Mouse (Mus musculus) kidney, embryonic 14.5 days (tissue): ENCODE measurements at regions not wholly inside any gene's neighbourhood (a gene's known extent, or its start where the extent isn't known, plus 50 kb on each side); places are given as distances from the start of the nearest gene placed in this dataset.

Experiments used
- ATAC-seq: fragments of 200-750 bp; cut with Nextera tagmentation; 2 replicates; pipeline ENCODE4 v1.8.0; 2017; ENCODE audit warnings: moderate number of reproducible peaks, mild to moderate bottlenecking, moderate TSS enrichment, moderate library complexity; ENCODE audit not compliant: low FRiP score, low TSS enrichment
- H3K27ac ChIP-seq: fragments of 300-500 bp; sonication (generic); 2 replicates; pipeline ENCODE4 v1.5.1; 2014; ENCODE audit warnings: low read depth, mild to moderate bottlenecking, low read length, moderate library complexity, mixed read lengths
- H3K27me3 ChIP-seq: fragments of 300-500 bp; sonication (generic); 2 replicates; pipeline ENCODE4 v1.6.1; 2014; ENCODE audit warnings: mild to moderate bottlenecking, low read length; ENCODE audit not compliant: control insufficient read depth, insufficient read depth
- H3K36me3 ChIP-seq: fragments of 300-500 bp; sonication (generic); 2 replicates; pipeline ENCODE4 v1.6.1; 2014; ENCODE audit warnings: low read length, mixed read lengths; ENCODE audit not compliant: control insufficient read depth, insufficient read depth
- H3K4me1 ChIP-seq: fragments of 300-500 bp; sonication (generic); 2 replicates; pipeline ENCODE4 v1.6.1; 2014; ENCODE audit warnings: low read length, mixed read lengths; ENCODE audit not compliant: control insufficient read depth, insufficient read depth
- H3K4me2 ChIP-seq: fragments of 300-500 bp; sonication (generic); replicated peaks from 2 replicates; pipeline ENCODE4 v1.6.1; 2014; ENCODE audit warnings: low read depth, mild to moderate bottlenecking, low read length
- H3K4me3 ChIP-seq: fragments of 300-500 bp; sonication (generic); 2 replicates; pipeline ENCODE4 v1.5.1; 2014; ENCODE audit warnings: mild to moderate bottlenecking, low read length
- H3K9ac ChIP-seq: fragments of 300-500 bp; sonication (generic); 2 replicates; pipeline ENCODE4 v1.6.1; 2014; ENCODE audit warnings: low read depth, mild to moderate bottlenecking, low read length, moderate library complexity
- H3K9me3 ChIP-seq: fragments of 300-500 bp; sonication (generic); 2 replicates; pipeline ENCODE4 v1.6.1; 2016; ENCODE audit warnings: low read length; ENCODE audit not compliant: control insufficient read depth
- WGBS: fragments of 180-500 bp; shearing (Covaris S2); extraction: QIAGEN DNeasy Blood & Tissue Kit; methylation state at CpG from one replicate; pipeline ENCODE4 v1.1.7; 2014; 5-methylcytosine and 5-hydroxymethylcytosine counted together

GRCm38 (mm10) chr5:99165807-99166360 is 128.7 kb upstream of the Prkg2 start:
- Histone ChIP-seq H3K27me3 (no peaks in the 10 kb centered on the region), H3K27ac (no peak overlapping the region), H3K4me2 (no peak overlapping the region), H3K4me1 (no peaks in the 10 kb centered on the region; the same call in 1 of the 2 replicates), H3K4me3 (no peak overlapping the region), H3K9ac (no peak overlapping the region), H3K9me3 (no peaks in the 10 kb centered on the region), H3K36me3 (no peaks in the 10 kb centered on the region)
- ATAC-seq: no peak
- WGBS: 41% methylated on average over 3 of the region's 3 CpGs

GRCm38 (mm10) chr5:99157973-99158372 is 120.8 kb upstream of the Prkg2 start:
- no peak for ATAC-seq
- WGBS: 6% methylated on average over 1 of the region's 1 CpGs
- H3K4me2 ChIP-seq: no peak overlapping the region

GRCm38 (mm10) chr5:99153269-99153850 is 116.2 kb upstream of the Prkg2 start:
- WGBS: 69% methylated on average over 2 of the region's 2 CpGs
- Histone ChIP-seq H3K9ac (no peak overlapping the region), H3K9me3 (no peaks in the 10 kb centered on the region), H3K27ac (no peak overlapping the region), H3K4me1 (no peaks in the 10 kb centered on the region), H3K27me3 (no peaks in the 10 kb centered on the region), H3K4me2 (no peak overlapping the region), H3K4me3 (no peak overlapping the region), H3K36me3 (no peaks in the 10 kb centered on the region)
- no peak for ATAC-seq

More at GRCm38 (mm10) chr5:99157973-99158372, 120.8 kb upstream of the Prkg2 start:
- no peak overlapping the region for H3K9ac ChIP-seq
- no peaks in the 10 kb centered on the region for H3K27me3 ChIP-seq
- no peak overlapping the region for H3K4me3 ChIP-seq
- no peak overlapping the region for H3K27ac ChIP-seq
- H3K4me1 ChIP-seq: no peaks in the 10 kb centered on the region
- H3K9me3 ChIP-seq: no peaks in the 10 kb centered on the region
- H3K36me3 ChIP-seq: no peaks in the 10 kb centered on the region

- Histone ChIP-seq H3K4me1 (no peaks in the 10 kb centered on the region), H3K4me3 (no peak overlapping the region), H3K27ac (no peak overlapping the region), H3K4me2 (no peak overlapping the region), H3K27me3 (no peaks in the 10 kb centered on the region), H3K9me3 (no peaks in the 10 kb centered on the region), H3K36me3 (no peaks in the 10 kb centered on the region), H3K9ac (no peak overlapping the region)
- no peak for ATAC-seq
- WGBS: 85% methylated on average over 4 of the region's 4 CpGs
Observed at GRCm38 (mm10) chr5:99152299-99152698, 115.1 kb upstream of the Prkg2 start.

GRCm38 (mm10) chr5:99149904-99150303 is 112.8 kb upstream of the Prkg2 start:
- Histone ChIP-seq H3K9ac (no peak overlapping the region), H3K27me3 (no peaks in the 10 kb centered on the region), H3K27ac (no peak overlapping the region), H3K36me3 (no peaks in the 10 kb centered on the region), H3K9me3 (no peaks in the 10 kb centered on the region), H3K4me1 (no peaks in the 10 kb centered on the region), H3K4me2 (no peak overlapping the region), H3K4me3 (no peak overlapping the region)
- WGBS: 7% methylated on average over 1 of the region's 1 CpGs
- no peak for ATAC-seq

- 86% methylated on average over 2 of the region's 2 CpGs for WGBS
- Histone ChIP-seq H3K4me3 (no peak overlapping the region), H3K4me2 (no peak overlapping the region), H3K27ac (no peak overlapping the region), H3K4me1 (0 out of 2 replicates have a peak, but pooled peaks cover 5% of the 10 kb centered on the region), H3K9ac (no peak overlapping the region), H3K27me3 (no peaks in the 10 kb centered on the region), H3K36me3 (no peaks in the 10 kb centered on the region), H3K9me3 (no peaks in the 10 kb centered on the region)
- ATAC-seq: no peak
Observed at GRCm38 (mm10) chr5:99132670-99133069, 95.5 kb upstream of the Prkg2 start.

GRCm38 (mm10) chr5:99128628-99129027 is 91.5 kb upstream of the Prkg2 start:
- no peak overlapping the region for H3K9ac ChIP-seq
- WGBS: 25% methylated on average over 6 of the region's 6 CpGs
- no peak overlapping the region for H3K27ac ChIP-seq
- H3K4me3 ChIP-seq: no peak overlapping the region
- no peaks in the 10 kb centered on the region for H3K9me3 ChIP-seq
- peak; percentile 78; the same call in 1 of the 2 replicates for ATAC-seq
- H3K4me2 ChIP-seq: no peak overlapping the region
- H3K4me1 ChIP-seq: 0 out of 2 replicates have a peak, but pooled peaks cover 5% of the 10 kb centered on the region
- no peaks in the 10 kb centered on the region for H3K27me3 ChIP-seq
- no peaks in the 10 kb centered on the region for H3K36me3 ChIP-seq

GRCm38 (mm10) chr5:99125418-99125817 is 88.3 kb upstream of the Prkg2 start:
- 91% methylated on average over 3 of the region's 3 CpGs for WGBS
- no peaks in the 10 kb centered on the region for H3K4me1 ChIP-seq
- no peaks in the 10 kb centered on the region for H3K27me3 ChIP-seq
- no peak for ATAC-seq
- no peak overlapping the region for H3K4me3 ChIP-seq
- H3K9ac ChIP-seq: no peak overlapping the region
- H3K9me3 ChIP-seq: no peaks in the 10 kb centered on the region
- no peaks in the 10 kb centered on the region for H3K36me3 ChIP-seq
- no peak overlapping the region for H3K4me2 ChIP-seq
- H3K27ac ChIP-seq: no peak overlapping the region

GRCm38 (mm10) chr5:99111755-99112154 is 74.6 kb upstream of the Prkg2 start:
- H3K9ac ChIP-seq: no peak overlapping the region
- 60% methylated on average over 4 of the region's 4 CpGs for WGBS
- ATAC-seq: no peak
- H3K4me3 ChIP-seq: no peak overlapping the region
- no peaks in the 10 kb centered on the region for H3K36me3 ChIP-seq
- H3K27me3 ChIP-seq: no peaks in the 10 kb centered on the region
- no peak overlapping the region for H3K27ac ChIP-seq
- H3K4me2 ChIP-seq: no peak overlapping the region
- H3K9me3 ChIP-seq: no peaks in the 10 kb centered on the region
- no peaks in the 10 kb centered on the region for H3K4me1 ChIP-seq
